Mouse (Mus musculus) liver (tissue): ENCODE results near the gene Creb1.
"Not testable (repeated sequence)": the region's sequence is repeated elsewhere in the genome, so short reads cannot be mapped to it uniquely, and the experiment has no call there.

Experiments used
- DNase-seq: peaks from one replicate; pipeline ENCODE4 v3.0.0-alpha.2; 2020; ENCODE audit warnings: mixed read lengths

The Creb1 gene

GRCm38 (mm10) chr1:64543750-64544149 lies 11.3 kb downstream of the Creb1 start:
- no peak for DNase-seq

DNA sequence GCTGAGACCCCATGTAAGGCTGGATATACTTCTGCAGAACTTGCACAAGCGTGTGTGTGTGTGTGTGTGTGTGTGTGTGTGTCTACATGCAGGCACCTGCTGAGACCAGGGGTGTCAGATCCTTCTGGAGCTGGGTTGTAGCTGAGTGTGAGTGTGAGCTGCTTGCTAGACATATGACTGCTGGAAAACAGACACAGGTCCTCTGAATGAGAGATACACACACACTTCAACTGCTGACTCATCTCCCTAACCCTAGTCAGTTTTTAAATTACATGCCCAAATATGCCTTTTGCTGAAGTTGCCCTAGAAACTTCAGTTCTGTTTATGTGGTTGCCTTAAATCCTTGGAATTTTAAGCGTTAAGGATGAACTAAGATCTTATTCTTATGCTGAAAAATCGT lies 13.6 kb downstream of the Creb1 start:
- no peak for DNase-seq

DNA sequence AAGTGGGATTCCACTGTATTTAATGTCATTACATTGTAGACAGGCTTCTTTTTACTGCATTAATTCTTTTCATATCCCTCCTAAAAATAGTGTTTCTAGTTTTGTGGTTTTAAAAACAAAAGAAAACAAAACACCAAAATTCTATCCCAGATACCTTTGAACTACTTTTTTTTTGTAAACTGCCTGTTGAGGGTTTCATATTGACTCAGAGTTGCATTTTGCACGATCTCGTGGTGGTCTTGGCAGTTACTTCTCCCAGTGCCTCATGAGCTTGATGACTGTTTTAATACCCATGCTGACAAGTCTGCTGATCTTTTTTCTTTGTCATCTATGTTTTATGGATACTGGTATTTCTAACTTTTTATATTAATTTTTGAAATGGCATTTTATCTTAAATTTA lies 16.9 kb downstream of the Creb1 start:
- no peak for DNase-seq

DNA sequence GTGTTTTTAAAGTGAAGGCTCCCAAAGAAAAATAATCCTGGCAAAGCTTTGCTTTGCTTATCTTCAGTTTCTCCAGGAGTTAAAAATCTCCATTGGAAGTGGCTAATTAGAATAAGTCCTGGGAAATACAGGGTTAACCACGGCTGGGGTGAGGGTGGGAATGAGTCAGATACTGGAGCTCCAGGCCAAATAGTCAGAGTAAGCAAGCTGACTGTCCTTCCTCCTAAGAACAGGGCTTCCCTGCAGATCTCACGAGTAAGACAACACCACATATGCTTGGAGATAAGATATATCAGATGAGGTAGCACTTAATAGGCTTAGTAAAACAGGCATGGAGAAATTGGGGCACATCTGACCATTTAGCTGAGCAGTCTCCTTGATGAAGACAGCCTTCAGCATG lies 19.5 kb downstream of the Creb1 start:
- DNase-seq, result no peak

DNA sequence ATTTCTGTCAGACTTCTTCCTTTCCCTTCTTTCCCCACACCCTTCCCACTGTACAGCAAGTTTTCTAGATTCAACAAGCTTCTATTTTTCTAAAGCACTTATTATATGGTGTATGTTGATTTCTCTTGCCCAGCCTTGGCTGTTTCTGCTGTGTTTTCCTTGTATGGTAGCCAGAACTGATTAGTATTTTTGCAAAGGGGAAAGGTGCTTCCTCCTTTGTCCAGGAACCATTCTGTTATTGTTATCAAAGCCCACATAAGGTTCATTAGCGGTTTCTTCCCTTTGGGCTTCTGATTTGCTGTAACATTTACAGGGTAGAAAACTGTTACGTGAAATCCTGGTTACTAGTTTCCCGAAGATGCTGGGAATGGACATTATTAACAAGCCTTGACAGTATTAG lies 27.7 kb downstream of the Creb1 start:
- no peak for DNase-seq

DNA sequence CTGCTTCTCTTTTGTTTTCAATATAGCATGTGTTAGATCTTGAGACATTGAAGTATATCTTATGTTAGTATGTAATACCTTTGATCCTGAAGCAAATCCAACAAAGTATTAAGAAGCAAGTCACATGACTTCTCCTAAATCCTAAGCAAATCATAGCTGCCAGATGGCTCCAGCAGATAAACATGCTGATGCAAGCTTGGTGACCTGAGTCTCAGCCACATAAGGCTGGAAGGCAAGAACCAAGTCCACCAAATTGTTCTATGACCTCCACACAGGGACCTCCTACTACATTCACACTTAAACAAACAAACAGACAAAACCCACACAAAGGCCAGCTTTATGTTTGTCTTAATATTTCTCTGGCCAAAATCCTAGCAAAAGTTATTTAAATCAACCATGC lies 35.8 kb downstream of the Creb1 start:
- no peak for DNase-seq

DNA sequence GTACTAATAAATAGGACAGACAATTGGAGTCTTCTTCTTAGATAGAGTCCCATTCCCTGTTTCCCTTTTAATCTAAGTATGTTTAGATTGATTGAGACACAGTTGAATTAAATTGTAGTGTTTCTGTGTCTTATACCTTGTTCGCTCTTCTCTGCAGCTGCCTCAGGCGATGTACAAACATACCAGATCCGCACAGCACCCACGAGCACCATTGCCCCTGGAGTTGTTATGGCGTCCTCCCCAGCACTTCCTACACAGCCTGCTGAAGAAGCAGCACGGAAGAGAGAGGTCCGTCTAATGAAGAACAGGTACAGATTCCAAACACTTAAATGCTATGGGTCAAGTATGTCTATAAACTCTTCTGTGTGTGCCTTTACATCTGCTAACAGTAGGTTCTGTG lies 43.6 kb downstream of the Creb1 start:
- DNase-seq, result no peak

DNA sequence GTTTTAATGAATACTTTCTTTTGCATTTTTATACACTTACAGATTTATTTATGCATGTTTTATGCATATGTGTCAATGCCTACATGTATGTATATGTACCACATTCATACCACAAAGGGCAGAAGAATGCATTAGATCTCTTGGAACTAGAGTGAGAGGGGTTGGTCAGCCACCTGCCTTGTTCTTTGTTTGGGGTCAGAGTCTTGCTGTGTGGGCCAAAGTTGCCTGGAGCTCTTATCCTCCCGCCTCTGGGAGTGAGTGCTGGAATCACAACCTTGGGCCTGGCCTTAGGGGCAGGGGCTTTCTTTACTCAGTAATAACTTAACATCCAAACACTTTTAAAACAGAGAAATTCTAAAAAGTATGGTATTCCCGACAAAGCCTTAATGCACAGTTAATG lies 44.3 kb downstream of the Creb1 start:
- DNase-seq, result no peak

DNA sequence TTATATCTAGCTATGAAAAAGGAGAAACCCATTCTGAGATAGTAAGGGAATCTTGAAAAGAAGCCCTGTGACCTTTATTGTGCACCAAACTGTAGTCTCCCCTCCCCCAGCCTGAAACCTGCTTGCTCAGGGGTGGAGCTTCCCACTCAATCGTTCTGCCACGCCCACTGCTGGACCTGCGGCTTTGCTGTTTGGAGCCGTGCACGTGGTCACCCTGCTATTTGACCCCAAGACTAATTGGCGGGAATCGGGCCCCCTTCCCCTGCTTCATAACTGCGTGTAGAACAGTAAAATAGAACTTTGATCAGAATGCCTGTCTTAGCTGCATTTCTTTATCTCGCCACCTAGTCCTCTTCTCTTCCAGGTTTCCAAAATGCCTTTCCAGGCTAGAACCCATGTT lies 45.5 kb downstream of the Creb1 start:
- DNase-seq, result not testable (repeated sequence)

GRCm38 (mm10) chr1:64578801-64579200 lies 46.4 kb downstream of the Creb1 start:
- DNase-seq, result no peak

DNA sequence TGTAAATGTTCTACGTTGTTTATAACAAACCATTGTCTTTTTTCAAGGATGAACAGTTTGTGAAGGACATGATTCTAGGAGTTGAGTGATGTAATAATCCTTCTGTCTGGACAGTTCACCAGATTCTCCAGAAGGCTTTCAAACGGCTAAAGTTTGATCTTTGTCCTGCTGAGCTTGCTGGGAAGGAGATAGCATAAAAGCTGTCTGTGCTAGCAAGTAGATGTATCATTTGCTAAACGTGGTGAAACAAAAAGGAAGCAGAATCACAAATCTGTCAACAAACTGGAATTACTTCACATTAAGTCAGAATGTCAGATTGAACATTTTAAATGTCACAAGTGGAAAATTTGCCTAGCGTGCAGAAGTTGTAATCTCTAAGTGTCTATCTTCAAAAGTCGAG lies 66.5 kb downstream of the Creb1 start:
- no peak for DNase-seq

GRCm38 (mm10) chr1:64600413-64601077 lies 68.1 kb downstream of the Creb1 start:
- DNase-seq, result no peak

DNA sequence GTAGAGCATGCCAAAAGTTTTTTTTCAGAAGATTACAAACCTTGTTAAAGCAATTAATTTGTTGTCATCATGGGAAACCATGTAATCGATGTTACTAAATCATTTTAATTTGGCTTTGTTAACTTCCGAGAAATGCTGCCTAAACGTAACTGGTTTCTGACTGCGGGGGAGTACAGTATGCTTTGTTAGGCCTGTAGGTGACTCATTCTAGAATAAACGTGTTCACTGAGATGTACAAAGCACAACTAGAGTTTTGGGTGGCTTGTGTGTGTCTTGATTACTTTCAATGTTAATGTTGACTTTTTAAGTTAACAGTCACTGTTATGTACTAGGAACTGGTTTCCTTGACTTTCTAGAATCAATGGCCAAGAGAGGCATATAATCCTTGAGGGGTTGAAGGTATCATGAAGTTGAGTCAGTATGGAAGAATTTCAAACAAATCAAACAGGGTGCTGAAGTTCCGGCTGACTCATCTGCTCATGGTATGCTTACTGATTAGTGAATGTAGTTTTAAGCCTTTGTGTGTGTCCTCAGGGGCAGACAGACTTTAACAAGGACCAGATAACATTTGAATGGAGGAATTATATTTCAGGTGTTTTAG lies 68.9 kb downstream of the Creb1 start:
- DNase-seq, result no peak

GRCm38 (mm10) chr1:64603381-64603780 lies 70.9 kb downstream of the Creb1 start:
- no peak for DNase-seq

- peak; percentile 55 for DNase-seq
Observed at GRCm38 (mm10) chr1:64609145-64609544, 76.7 kb downstream of the Creb1 start.

DNA sequence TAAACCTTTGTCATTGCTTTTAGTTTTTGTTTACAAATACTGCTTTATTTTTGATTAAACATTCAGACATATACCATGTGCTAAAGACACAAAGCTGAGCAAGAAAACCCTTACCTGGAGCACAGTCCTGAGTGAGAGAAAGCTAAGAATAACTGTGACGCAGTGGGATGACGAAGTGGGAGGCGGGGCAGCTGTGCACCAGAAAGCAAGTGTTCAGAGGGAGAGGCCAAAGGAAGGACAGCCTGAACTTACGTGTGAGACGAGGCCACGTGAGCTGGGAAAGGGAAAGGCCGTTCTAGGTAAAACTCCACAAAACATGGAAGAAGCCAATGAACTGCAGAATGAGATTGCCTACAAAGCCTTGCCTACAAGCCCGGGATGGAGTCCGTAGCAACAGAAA lies 77.5 kb downstream of the Creb1 start:
- no peak for DNase-seq

- no peak for DNase-seq
Observed at GRCm38 (mm10) chr1:64614311-64614710, 81.9 kb downstream of the Creb1 start.

DNA sequence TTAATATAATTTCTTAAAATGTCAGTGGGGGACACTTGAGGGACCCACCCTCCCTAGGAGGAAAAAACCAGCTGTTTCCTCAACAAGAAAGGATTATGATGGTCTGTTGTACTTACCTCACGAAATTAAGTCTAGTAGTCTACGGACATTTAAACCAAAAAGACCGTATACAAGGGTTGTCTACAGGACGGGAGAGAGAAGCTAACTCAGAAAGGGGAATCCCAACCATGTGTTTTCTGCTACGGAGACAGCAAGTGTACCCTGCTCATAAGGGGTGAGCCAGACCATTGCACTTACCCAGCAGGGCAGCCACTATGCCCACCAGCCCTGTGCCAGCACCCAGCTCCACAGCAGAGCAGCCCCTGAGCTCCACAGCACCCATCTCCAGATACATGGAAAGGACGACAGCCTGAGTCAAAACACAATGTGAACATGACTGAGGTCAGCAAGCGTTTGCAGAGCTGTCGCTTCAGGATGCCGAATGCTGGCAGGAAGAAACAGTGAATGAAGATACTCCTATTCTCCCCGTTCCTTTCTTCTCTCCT lies 82.4 kb downstream of the Creb1 start:
- no peak for DNase-seq

DNA sequence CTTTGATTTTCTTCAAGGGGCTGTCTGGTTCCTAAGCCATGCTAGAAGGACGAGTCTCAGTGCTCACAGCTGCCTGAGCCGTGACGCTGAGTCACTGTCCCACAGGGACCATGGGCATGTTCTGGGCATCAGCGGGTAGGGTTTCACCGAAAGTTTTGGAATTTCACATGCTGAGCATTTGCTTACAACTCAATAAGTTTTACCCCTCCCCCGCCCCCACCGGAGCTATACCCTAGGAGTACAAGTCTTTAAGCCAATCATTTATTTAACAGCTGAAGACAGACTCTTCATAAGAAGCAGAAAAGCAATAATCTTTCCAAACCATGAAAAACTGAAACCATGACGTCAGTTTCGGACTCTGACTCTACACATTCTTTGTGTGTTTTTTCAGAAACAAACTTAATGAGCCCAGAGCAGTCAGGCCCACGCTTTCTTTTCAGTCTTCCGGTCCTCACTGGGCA lies 83.1 kb downstream of the Creb1 start:
- no peak for DNase-seq

GRCm38 (mm10) chr1:64616076-64616475 lies 83.6 kb downstream of the Creb1 start:
- no peak for DNase-seq

- no peak for DNase-seq
Observed at GRCm38 (mm10) chr1:64616531-64616880, 84.1 kb downstream of the Creb1 start.

DNA sequence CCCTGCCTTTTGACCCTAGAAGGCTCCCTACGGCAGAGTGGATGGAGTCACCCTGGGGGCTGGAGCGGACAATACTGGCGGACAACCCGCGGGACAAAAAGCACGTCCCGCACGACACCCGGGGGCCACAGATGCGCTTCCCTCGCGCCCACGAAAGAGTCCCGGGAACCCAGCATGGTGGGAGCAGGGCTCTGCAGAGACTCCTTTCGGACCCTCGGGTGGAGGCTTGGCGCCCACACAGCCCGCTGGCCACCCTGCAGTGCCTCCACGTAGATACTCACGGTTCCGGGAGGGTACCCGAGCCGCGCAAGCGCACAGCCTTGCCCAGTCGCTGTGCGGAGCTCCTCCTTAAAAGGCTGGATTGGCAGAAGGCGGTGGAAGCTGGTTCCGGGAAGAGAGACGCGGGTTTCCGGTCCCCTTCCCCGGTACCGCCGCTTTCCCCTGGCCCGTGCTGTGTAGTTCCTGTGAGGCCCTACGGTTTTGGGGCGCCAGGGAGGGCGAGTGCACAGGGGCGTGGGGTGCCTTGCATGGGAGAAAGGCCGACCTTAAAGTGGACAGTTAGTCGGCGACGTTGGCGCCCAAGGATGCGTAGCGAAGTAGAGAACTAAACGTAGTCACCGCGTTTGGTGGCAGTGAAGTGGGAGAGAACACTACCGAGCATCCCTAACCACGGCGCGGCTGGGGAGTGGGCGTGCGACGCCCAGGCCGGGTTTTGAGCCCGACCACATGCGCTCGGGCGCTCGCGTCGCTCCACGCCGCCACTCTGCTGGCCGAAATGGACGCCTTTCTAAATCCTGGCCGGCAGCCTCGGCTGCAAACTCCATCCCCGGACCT lies 84.7 kb downstream of the Creb1 start, which contains the start of gene Mettl21a:
Mettl21a (minus strand) TSS at position 362 of the 834 bp plus-strand sequence.
- DNase-seq, result peak; percentile 94

GRCm38 (mm10) chr1:64617715-64617984 lies 85.2 kb downstream of the Creb1 start:
- DNase-seq, result peak; percentile 89

- DNase-seq, result no peak
Observed at GRCm38 (mm10) chr1:64618226-64618625, 85.8 kb downstream of the Creb1 start.
